In genomic region chr10:45616012-45616411, GRCm38 (mm10) we compare ENCODE assay signal across 16 mouse cellular contexts.
"Had no signal": no experiment of that assay in that cellular context is flagged by ENCODE, and none has a peak within 500 bp of the region (broad histone marks: within the 10 kb centered on the region; RNA-seq: fewer than 3 reads in every experiment).

No protein-coding gene starts in this region.

- H3K4me2 ChIP-seq: limb, embryonic 13.5 days; liver, embryonic 11.5 days; lung, embryonic 14.5 days had no signal

- H3K27me3 ChIP-seq: limb, embryonic 13.5 days had no signal

- H3K4me3 ChIP-seq: left cerebral cortex, adult 2 months; limb, embryonic 13.5 days had no signal

- H3K9ac ChIP-seq: limb, embryonic 13.5 days; lung, embryonic 14.5 days had no signal

- DNase-seq: kidney, adult 18-20 months; kidney, adult 9 months; kidney, postnatal 36 days; layer of hippocampus, postnatal 36 days; left cerebral cortex, postnatal 4 days; lung, embryonic 14.5 days; thymus, adult 18-20 months; thymus, postnatal 36 days had no signal

- H3K27ac ChIP-seq: kidney, postnatal 0 days; left cerebral cortex, adult 2 months; limb, embryonic 13.5 days; macrophage had no signal

- H3K9me3 ChIP-seq: limb, embryonic 13.5 days had no signal

- ATAC-seq: inflammation-experienced regulatory T-cells, adult 6 months; intestine, embryonic 16.5 days; lung, postnatal 0 days had no signal
